Mouse (Mus musculus) embryonic facial prominence, embryonic 14.5 days (tissue): Measurements from ENCODE around the gene Atxn1. TPM values are rescaled to one million over a fixed set of nuclear protein-coding genes. Genes with fewer than 3 reads are reported as not detected.

ENCODE experiments used
- ATAC-seq: fragments of 200-750 bp; cut with Nextera tagmentation; 2 replicates; pipeline ENCODE4 v1.8.0; 2017; ENCODE audit warnings: low read depth, moderate number of reproducible peaks, moderate TSS enrichment
- DNase-seq: peaks from one replicate; pipeline ENCODE4 v3.0.0-alpha.2; 2015; ENCODE audit warnings: low spot score
- H3K27ac ChIP-seq: fragments of 300-500 bp; sonication (generic); replicated peaks from 2 replicates; pipeline ENCODE4 v1.5.1; 2014; ENCODE audit warnings: low read depth, mild to moderate bottlenecking, low read length, moderate library complexity
- H3K27me3 ChIP-seq: fragments of 300-500 bp; sonication (generic); replicated peaks from 2 replicates; pipeline ENCODE4 v1.6.1; 2014; ENCODE audit warnings: low read length; ENCODE audit not compliant: control insufficient read depth, insufficient read depth
- H3K36me3 ChIP-seq: fragments of 300-500 bp; sonication (generic); 2 replicates; pipeline ENCODE4 v1.6.1; 2014; ENCODE audit warnings: low read length, mixed read lengths; ENCODE audit not compliant: control insufficient read depth, insufficient read depth
- H3K4me1 ChIP-seq: fragments of 300-500 bp; sonication (generic); 2 replicates; pipeline ENCODE4 v1.6.1; 2014; ENCODE audit warnings: antibody characterized with exemption, low read length; ENCODE audit not compliant: control insufficient read depth, insufficient read depth
- H3K4me2 ChIP-seq: fragments of 300-500 bp; sonication (generic); 2 replicates; pipeline ENCODE4 v1.6.1; 2014; ENCODE audit warnings: low read depth, mild to moderate bottlenecking, low read length, moderate library complexity, mixed read lengths
- H3K4me3 ChIP-seq: fragments of 300-500 bp; sonication (generic); 2 replicates; pipeline ENCODE4 v1.5.1; 2014; ENCODE audit warnings: low read depth, mild to moderate bottlenecking, low read length
- H3K9ac ChIP-seq: fragments of 300-500 bp; sonication (generic); 2 replicates; pipeline ENCODE4 v1.6.1; 2014; ENCODE audit warnings: low read depth, mild to moderate bottlenecking, low read length, moderate library complexity, mixed read lengths
- H3K9me3 ChIP-seq: fragments of 300-500 bp; sonication (generic); 2 replicates; pipeline ENCODE4 v1.6.1; 2016; ENCODE audit warnings: low read length; ENCODE audit not compliant: control insufficient read depth
- WGBS: fragments of 180-500 bp; shearing (Covaris S2); extraction: QIAGEN DNeasy Blood & Tissue Kit; methylation state at CpG from one replicate; pipeline ENCODE4 v1.1.7; 2014; 5-methylcytosine and 5-hydroxymethylcytosine counted together
- polyA plus RNA-seq: library from polyadenylated mRNA; unstranded; fragments of >200 nt; fragmentation: Nextera tagmentation; extraction: Ambion mirVana; gene quantifications from 2 replicates; pipeline ENCODE4 v1.2.1, GENCODE M21; 2014

Atxn1 gene
- polyA plus RNA-seq, 1 experiment from 2014 or later = 3.6 TPM

GRCm38 (mm10) chr13:45620281-45620680, 344.5 kb downstream of the Atxn1 start:
- Histone ChIP-seq H3K4me3 (no peak overlapping the region), H3K27ac (no peak overlapping the region), H3K9me3 (no peaks in the 10 kb centered on the region), H3K9ac (no peak overlapping the region), H3K4me1 (no peaks in the 10 kb centered on the region), H3K4me2 (no peak overlapping the region), H3K36me3 (no peaks in the 10 kb centered on the region), H3K27me3 (no peaks in the 10 kb centered on the region)
- DNase-seq = no peak
- ATAC-seq = no peak
- WGBS = 64% methylated on average over 7 of the region's 7 CpGs

- H3K4me2 ChIP-seq = no peak overlapping the region
- H3K4me3 ChIP-seq = no peak overlapping the region
- H3K9me3 ChIP-seq = no peaks in the 10 kb centered on the region
- no peaks in the 10 kb centered on the region for H3K36me3 ChIP-seq
- H3K4me1 ChIP-seq = no peaks in the 10 kb centered on the region
- H3K27me3 ChIP-seq = no peaks in the 10 kb centered on the region
- no peak for DNase-seq
- H3K9ac ChIP-seq = no peak overlapping the region
- H3K27ac ChIP-seq = no peak overlapping the region
- ATAC-seq = no peak
- 80% methylated on average over 6 of the region's 6 CpGs for WGBS
These were observed 346.8 kb downstream of the Atxn1 start for GRCm38 (mm10) chr13:45617988-45618387.

- H3K9ac ChIP-seq = no peak overlapping the region
- DNase-seq (peak; percentile 59), ATAC-seq (peak; percentile 53; the same call in 1 of the 2 replicates)
- no peak overlapping the region for H3K4me3 ChIP-seq
- H3K4me2 ChIP-seq = no peak overlapping the region
- no peak overlapping the region for H3K27ac ChIP-seq
- no peaks in the 10 kb centered on the region for H3K4me1 ChIP-seq
- H3K9me3 ChIP-seq = no peaks in the 10 kb centered on the region
- H3K27me3 ChIP-seq = no peaks in the 10 kb centered on the region
- WGBS = 76% methylated on average over 11 of the region's 11 CpGs
- H3K36me3 ChIP-seq = no peaks in the 10 kb centered on the region
These were observed 350.0 kb downstream of the Atxn1 start for GRCm38 (mm10) chr13:45614762-45615161.

- ATAC-seq = no peak
- no peak overlapping the region for H3K27ac ChIP-seq
- H3K36me3 ChIP-seq = no peaks in the 10 kb centered on the region
- no peak overlapping the region for H3K4me3 ChIP-seq
- H3K4me2 ChIP-seq = no peak overlapping the region
- H3K9me3 ChIP-seq = 0 out of 2 replicates have a peak, but pooled peaks cover 3% of the 10 kb centered on the region
- H3K4me1 ChIP-seq = no peaks in the 10 kb centered on the region
- peak; percentile 13 for DNase-seq
- WGBS = 35% methylated on average over 5 of the region's 5 CpGs
- H3K27me3 ChIP-seq = no peaks in the 10 kb centered on the region
- no peak overlapping the region for H3K9ac ChIP-seq
These were observed 351.5 kb downstream of the Atxn1 start for GRCm38 (mm10) chr13:45613346-45613745.

- Histone ChIP-seq H3K9me3 (0 out of 2 replicates have a peak, but pooled peaks cover 3% of the 10 kb centered on the region), H3K36me3 (no peaks in the 10 kb centered on the region), H3K27ac (no peak overlapping the region), H3K9ac (no peak overlapping the region), H3K4me1 (no peaks in the 10 kb centered on the region), H3K27me3 (no peaks in the 10 kb centered on the region), H3K4me2 (no peak overlapping the region), H3K4me3 (no peak overlapping the region)
- WGBS = 87% methylated on average over 3 of the region's 3 CpGs
- no peak for ATAC-seq
- DNase-seq = no peak
These were observed 353.3 kb downstream of the Atxn1 start for GRCm38 (mm10) chr13:45611554-45611953.

GRCm38 (mm10) chr13:45609461-45609860, 355.3 kb downstream of the Atxn1 start:
- Histone ChIP-seq H3K27ac (no peak overlapping the region), H3K27me3 (no peaks in the 10 kb centered on the region), H3K9me3 (0 out of 2 replicates have a peak, but pooled peaks cover 3% of the 10 kb centered on the region), H3K4me3 (no peak overlapping the region), H3K36me3 (no peaks in the 10 kb centered on the region), H3K4me2 (no peak overlapping the region), H3K9ac (no peak overlapping the region), H3K4me1 (no peaks in the 10 kb centered on the region)
- DNase-seq = no peak
- ATAC-seq = no peak
- WGBS = 56% methylated on average over 4 of the region's 4 CpGs

GRCm38 (mm10) chr13:45608593-45608992, 356.2 kb downstream of the Atxn1 start:
- H3K4me1 ChIP-seq = no peaks in the 10 kb centered on the region
- ATAC-seq = no peak
- WGBS = 97% methylated on average over 5 of the region's 5 CpGs

GRCm38 (mm10) chr13:45607946-45608345, 356.9 kb downstream of the Atxn1 start:
- no peaks in the 10 kb centered on the region for H3K4me1 ChIP-seq
- no peak for ATAC-seq
- no peak overlapping the region for H3K4me2 ChIP-seq
- 0 out of 2 replicates have a peak, but pooled peaks cover 3% of the 10 kb centered on the region for H3K9me3 ChIP-seq
- 75% methylated on average over 2 of the region's 2 CpGs for WGBS
- no peak overlapping the region for H3K9ac ChIP-seq
- no peak overlapping the region for H3K4me3 ChIP-seq
- no peaks in the 10 kb centered on the region for H3K36me3 ChIP-seq
- no peak overlapping the region for H3K27ac ChIP-seq
- H3K27me3 ChIP-seq = no peaks in the 10 kb centered on the region
- DNase-seq = no peak

More at GRCm38 (mm10) chr13:45608593-45608992, 356.2 kb downstream of the Atxn1 start:
- no peaks in the 10 kb centered on the region for H3K36me3 ChIP-seq
- H3K27ac ChIP-seq = no peak overlapping the region
- DNase-seq = no peak
- H3K4me2 ChIP-seq = no peak overlapping the region
- H3K9ac ChIP-seq = no peak overlapping the region
- H3K27me3 ChIP-seq = no peaks in the 10 kb centered on the region
- 0 out of 2 replicates have a peak, but pooled peaks cover 3% of the 10 kb centered on the region for H3K9me3 ChIP-seq
- no peak overlapping the region for H3K4me3 ChIP-seq

- H3K27ac ChIP-seq = no peak overlapping the region
- H3K36me3 ChIP-seq = no peaks in the 10 kb centered on the region
- WGBS = 78% methylated on average over 6 of the region's 6 CpGs
- H3K9me3 ChIP-seq = 0 out of 2 replicates have a peak, but pooled peaks cover under 1% of the 10 kb centered on the region
- ATAC-seq (no peak), DNase-seq (peak; percentile 21)
- no peaks in the 10 kb centered on the region for H3K4me1 ChIP-seq
- no peak overlapping the region for H3K4me3 ChIP-seq
- no peaks in the 10 kb centered on the region for H3K27me3 ChIP-seq
- no peak overlapping the region for H3K9ac ChIP-seq
- no peak overlapping the region for H3K4me2 ChIP-seq
These were observed 361.2 kb downstream of the Atxn1 start for GRCm38 (mm10) chr13:45603636-45604035.
